Mouse (Mus musculus): ENCODE data around the gene Nkx1-2.

The Nkx1-2 gene

DNA sequence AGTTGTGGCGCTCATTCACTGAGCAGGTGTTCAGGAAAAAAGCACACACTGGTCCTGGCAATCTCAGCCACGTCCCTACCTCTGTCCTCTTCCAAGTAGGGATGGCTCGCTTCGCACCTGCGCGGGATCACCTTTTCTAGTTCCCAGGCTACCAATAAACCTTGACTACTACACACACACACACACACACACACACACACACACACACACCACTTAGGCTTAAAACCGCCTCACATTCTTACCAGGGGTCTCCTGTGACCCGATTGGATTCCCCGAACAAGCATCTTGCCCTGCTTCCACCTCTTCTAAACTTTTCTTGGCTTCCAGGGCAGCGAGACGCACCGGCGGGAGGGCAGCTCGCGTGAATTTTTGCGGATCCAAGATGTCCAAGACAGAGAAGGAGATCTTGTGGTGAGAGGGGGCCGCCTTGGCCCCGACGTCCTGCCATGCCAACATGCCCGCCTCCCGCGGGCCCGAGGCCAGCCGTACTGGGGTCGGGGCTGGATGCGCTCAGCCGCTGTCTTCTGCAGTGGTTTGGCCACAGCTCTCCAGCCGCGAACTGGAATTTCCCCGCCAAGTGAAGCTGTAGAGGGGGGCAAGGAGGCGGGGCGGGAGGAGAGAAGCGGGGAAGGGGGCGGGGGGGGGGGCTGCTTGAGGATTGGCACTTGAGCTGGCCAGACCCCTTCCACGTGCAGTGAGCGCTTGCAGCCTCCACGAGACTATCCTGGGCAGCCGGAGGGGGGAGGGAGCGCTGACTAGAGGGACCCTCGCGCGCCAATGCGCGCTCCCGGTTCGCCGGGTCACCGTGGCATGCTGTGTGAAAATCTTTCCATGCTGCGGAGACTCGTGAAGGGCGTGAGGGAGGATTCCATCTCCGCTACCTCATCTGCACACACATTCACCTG is at the start of gene Nkx1-2:
Nkx1-2 (minus strand) TSS at position 567 of the 905 bp plus-strand sequence.
- peak; percentile 65 for DNase-seq (ENCODE audit: low spot score)

DNA sequence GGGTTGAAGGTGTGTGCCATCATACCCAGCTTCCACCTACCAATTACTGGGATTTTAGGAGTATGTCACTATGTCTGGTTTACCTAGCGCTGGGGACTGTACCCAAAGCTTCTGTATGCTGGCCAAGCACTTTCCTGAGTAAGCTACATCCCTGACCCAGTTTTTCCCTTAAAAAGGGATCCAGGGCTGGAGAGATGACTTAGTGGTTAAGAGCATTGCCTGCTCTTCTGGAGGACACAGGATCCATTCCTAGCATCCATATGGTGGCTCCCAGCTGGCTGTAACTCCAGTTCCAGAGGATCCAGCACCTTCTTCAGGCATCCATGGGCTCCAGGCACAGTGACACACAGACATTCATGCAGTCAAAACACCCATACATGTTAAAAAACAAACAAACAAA is 47.1 kb upstream of the Nkx1-2 start:
- no peak for DNase-seq (ENCODE audit: low spot score)

DNA sequence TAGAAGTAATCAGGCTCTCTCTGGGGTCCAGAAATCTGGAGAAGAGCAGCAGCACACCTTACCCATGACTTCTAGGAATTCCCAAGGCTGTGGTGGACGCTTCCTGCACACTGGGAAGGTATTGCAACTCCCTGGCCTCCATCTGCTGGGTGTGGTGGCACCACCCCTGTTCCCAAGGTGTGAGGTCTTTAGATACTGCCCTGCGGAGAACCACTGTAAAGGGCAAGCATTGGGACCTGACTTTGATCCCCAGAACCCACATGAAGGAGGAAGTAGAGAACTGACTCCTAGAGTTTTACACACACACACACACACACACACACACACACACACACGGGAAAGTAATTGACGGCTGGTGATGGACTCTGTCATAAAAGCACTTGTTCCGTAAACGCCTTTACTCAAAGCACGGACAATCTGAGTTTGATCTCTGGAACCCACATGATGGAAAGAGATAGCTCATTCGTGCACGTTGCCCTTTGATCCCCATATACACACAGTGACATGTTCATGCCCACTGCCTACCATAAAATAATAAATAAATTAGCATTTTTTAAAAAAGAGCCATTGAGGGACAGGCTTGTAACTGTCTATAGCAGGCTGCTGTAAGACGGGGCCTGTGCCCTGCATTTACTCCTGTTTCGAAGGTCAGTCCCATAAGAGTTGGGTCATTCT is 45.3 kb upstream of the Nkx1-2 start:
- no peak for DNase-seq (ENCODE audit: low spot score)

DNA sequence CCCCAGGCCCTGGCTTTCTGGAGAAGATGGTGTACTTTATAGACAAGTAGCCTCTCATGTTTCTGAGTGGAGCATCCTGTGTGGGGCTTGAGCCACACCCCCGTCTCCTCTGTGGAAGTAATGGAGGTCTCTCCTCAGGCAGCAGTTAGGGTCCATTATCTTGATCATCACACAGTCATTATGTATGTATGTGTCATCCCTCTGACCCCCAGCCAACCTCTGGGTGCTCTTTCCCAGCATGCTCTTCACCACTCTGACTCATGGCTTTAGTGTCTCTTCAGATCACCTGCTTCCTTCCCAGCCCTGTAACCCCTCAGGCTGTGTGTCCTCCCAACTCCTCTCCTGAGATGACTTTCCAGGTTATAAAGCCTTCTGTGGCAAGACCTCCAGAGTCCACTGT is 42.2 kb upstream of the Nkx1-2 start:
- no peak for DNase-seq (ENCODE audit: low spot score)

DNA sequence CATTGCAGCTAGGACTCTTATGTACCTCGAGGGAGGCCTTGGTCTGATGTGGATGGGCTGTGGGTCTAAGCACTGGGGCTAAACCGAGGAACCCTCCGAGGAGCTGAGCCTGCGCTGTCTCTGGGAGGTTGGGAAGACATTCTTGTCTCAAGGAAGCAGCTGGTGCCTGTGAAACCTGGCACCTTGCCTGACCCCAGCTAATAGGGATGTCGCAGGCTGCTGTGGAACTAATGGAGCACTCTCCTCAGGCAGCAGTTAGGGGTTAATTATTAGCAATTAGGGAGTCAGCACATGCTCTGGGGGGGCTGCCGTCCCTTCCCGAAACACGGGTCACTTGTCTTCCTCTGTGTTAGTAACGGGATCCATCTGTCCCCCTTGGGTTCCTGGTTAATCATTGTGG is 41.5 kb upstream of the Nkx1-2 start:
- peak; percentile 69 for DNase-seq (ENCODE audit: low spot score)

DNA sequence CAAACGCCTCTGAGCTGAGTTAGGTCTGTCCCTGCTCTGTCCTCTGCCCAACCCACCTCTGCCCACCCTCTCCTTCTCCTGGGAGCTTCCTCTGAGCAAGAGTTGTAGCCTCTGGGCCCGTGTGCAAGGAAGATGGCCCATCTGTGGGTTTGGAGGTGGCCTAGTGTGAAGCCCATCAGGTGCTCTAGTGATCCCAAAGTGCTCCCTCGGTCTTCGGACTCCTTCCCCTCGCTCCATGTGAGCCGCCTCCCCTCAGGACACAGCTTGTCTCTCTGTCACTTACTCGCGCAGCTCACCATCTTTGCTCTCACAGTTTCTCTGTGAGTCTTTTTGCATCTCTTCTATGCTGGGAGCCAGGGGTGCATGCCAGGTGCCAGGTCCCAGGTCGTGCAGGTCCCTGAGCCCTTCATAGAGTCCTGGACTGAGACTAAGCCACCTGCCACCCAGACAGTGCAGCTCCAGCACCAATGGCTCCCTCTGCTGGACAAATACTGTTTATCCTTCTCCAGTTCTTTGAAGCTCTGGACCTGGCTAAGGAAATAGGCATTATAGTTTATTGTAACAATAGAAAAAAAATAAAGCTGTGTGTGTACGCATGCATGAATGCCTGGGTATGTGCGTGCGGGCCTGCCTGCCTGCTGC is 39.1 kb upstream of the Nkx1-2 start:
- DNase-seq (ENCODE audit: low spot score) = peak; percentile 56

DNA sequence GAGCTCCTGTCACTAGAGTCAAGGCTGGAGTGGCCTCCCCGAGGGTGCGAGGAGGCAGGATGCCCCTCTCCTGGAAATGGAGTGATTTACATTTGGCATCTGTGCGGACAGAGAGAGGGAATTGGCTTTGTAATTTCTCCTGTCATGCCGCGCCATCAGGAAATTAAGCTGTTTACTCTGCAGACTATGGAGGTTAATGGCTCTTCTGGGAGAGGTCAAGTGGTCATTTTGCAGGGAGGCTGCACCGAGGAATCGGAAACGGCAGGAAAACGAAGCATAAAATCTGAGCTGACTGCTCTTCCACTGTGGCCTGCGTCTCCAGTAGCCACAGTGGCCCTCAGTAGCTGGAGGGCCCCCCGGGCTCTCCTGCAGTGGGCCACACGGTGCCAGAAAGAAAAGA is 37.9 kb upstream of the Nkx1-2 start:
- DNase-seq (ENCODE audit: low spot score) = no peak

DNA sequence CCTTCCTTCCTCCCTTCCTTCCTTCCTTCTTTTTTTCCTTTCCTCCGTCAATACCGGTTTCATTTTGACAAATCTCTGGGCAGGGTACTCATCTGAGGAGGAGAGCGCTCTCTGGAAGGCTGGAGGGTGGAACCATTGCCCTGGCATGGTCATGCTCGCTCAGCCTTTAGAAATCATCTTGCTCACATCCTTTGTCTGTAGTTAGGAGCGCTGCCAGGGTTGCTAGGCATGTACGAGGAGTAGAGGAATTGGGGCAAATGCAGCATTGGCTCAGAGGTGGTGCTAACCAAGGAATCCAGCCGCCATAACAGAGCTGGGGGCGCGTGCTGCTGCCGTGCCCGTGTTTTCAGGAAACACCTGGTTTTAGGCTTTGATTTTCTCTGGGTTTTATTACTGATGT is 31.9 kb upstream of the Nkx1-2 start:
- DNase-seq (ENCODE audit: low spot score) = no peak

DNA sequence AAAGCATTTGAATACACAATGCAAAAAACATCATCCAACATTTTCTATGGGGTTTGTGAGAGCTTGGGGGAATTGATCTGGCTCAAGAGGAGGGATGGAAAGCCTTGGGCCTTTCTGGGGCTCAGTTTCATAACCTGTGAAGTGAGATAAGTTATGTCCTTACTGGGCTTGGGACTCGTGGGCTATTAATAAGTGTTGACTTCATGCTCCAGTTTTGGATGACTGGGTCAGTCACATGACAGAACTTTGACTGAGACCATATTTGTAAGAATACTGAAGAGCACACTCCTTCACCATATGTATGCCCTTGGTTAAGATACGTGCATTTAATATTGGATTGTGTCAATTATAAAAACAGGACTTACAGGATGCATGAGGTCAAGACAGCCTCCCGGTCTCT is 28.0 kb upstream of the Nkx1-2 start:
- DNase-seq (ENCODE audit: low spot score) = no peak

DNA sequence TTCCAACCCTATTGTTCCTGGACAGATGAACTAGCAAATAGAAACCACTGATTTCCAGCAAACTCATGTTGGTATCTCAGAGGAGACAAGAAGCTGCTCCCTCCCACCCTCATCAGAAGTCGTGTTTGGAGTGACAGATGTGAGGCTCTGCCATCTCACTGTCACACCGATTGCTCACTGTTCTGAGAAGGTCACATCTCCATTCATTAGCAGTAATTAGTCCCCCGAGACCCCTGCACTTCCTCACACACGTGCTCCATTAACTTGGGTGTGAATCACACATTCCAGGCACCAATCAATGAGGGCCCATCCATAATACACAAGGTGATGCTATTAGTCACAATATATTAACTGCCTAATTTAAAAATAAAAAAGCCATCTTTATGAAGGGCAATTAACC is 26.7 kb upstream of the Nkx1-2 start:
- no peak for DNase-seq (ENCODE audit: low spot score)

DNA sequence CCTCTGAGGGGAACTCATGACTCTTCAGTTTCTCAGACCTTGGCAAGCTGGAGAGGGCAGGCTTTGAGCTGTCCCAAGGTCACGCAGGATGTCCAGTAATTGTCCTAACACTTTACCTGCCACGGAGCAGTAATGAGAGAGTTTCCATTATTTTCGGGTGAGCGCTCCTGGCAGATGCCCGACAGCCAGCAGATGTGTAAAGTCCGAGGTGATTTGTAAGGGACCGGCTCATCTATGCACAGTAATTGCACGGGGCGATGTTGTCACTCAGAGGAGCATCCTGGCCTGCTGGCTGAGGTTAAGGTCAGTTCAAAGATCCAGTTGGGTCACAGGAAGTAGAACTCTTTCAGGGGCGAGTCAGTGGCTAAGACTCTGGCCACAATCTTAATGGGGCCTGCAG is 24.7 kb upstream of the Nkx1-2 start:
- DNase-seq (ENCODE audit: low spot score) = no peak

DNA sequence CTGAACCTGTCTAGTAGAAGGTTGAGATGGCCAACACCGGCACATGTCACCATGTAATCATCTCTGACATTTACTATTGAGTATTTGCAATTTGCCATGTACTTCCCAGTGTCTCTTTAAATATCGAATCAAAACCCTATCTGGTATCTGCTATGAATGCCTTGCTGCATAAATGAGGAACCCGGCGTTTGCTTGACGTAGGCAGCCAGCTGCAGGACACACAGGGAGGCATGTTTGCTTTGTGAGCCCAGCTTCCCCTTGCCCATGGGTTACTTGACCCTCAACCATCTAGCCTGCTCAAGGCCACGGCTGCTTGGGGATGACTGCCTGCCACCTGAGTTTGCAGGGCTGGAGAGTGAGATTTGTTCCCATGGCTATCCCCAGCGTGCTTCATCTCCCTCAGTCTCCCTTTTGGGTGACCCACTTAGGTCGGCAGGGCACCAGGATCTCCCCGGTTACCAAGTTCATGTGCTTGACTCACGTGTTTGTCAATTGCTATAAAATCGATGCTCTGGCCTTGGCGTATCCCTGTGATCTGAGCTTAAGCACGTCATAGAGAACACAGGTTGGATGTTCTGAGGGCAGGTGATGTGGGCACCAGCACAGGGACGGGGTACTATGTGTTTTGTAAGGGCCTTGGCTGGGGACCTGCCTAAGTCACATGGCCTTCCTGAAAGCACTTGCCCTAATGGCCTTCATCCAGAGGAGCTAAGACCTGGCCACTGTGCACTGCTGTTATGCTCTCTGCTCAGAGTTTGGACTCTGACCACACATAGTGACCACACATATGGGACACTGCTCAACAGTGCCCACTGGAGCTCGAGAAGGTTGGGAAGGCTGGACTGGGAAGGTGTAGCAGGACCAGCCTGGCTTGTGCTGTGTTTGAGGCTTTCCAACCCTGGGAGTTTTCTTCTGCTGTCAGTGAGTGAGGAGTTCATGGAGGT is 20.8 kb upstream of the Nkx1-2 start:
- no peak for DNase-seq (ENCODE audit: low spot score)

DNA sequence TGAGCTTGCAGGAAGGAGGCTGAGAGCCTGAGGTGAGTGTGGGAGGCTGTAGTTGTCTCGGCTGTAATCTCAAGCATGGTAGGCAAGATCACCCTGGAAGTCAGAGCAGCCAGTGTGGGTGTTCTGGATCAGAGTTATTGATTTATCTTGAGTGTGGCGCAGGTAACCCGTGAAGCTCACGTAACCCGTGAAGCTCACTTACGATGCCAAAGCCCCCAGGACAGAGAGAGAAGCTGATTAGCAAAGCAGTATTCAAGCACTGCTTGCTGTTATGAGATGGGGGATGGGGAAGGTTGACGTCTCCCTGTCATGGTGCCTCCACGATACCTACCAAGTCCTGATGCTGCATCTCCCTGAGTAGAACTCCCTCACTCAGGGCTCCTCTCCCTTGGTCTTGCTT is 20.1 kb upstream of the Nkx1-2 start:
- DNase-seq (ENCODE audit: low spot score) = no peak

DNA sequence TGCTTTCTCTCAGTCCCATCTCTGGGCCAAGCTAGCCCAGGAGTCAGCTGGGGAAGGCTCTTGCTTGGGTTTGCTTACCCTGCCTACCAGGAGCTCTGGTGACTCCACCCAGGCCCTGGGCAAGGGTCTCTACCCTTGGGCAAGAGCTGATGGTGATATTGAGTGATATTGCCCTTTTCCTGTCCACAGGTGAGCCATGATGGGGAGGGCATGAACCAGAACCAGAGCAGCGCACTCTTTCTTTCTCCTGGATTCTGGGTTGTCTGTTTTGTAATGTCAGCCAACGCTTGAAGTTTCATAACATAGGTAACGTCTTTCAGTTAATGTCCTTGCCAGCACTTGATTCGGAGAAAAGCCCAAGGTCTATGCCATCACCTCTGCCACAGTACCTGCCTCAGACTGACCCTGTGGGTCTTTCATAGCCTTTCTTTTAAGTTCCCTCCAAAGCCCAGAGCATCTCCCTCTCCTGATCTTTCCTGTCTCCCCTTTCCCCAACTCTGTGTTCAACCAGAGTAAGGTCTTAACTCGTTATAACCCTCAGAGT is 17.7 kb upstream of the Nkx1-2 start:
- DNase-seq (ENCODE audit: low spot score) = no peak

DNA sequence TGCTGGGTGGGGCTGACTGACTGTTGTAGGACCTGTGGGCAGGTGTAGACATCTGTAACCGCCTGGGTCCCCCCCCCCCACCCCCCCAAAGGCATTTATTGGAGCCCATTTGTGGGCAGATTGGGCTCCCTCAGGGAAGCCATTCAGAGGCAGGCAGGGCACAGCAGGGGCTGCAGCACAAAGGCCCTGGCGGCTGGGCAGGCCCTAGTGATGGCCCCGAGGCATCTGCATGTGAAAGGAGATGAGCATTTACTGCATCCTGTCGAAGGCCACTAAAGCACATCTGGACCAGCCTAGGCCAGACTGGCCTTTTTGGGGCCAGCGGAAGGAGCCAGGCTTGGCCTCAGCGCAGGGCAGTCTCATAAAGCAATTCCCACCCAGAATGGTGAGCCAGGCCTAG is 17.0 kb upstream of the Nkx1-2 start:
- DNase-seq (ENCODE audit: low spot score) = no peak

DNA sequence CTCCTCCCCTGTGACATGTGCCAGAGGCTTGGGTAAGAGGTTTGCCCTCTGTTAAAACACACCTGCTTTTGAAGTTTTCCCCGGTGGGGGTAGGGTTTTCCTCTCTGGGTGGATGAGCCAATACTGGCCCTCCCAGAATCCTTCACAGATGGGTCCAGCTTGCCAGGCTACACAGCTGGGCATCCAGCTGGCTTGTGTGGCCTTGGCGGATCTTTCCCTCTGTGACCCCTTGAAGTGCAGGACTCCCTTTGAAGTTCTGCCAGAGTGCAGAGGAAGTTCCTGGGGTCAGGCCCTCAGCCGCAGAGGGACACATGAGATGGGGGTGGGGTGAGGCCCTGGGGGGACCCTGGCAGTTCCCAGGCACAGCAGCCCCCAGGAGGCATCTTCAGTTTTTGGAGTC is 15.9 kb upstream of the Nkx1-2 start:
- DNase-seq (ENCODE audit: low spot score) = no peak

DNA sequence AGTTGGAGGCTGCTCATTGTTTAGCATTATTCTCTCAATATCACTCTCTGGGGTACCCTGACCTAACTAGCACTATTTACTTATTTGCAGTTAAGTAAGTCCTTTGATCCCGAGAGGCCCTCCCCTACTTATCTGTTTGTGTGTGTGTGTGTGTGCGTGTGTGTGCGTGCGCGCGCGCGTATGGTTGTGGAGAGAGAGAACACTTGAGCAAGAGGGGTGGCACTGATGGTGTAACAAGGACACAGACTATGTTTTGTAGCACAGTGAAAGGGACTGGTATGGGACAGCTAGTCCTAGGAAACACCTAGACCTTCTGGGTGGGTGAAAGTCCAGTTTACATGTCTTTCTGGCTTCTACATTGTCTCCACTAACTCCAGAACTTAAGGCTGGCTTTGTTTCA is 12.1 kb upstream of the Nkx1-2 start:
- no peak for DNase-seq (ENCODE audit: low spot score)

DNA sequence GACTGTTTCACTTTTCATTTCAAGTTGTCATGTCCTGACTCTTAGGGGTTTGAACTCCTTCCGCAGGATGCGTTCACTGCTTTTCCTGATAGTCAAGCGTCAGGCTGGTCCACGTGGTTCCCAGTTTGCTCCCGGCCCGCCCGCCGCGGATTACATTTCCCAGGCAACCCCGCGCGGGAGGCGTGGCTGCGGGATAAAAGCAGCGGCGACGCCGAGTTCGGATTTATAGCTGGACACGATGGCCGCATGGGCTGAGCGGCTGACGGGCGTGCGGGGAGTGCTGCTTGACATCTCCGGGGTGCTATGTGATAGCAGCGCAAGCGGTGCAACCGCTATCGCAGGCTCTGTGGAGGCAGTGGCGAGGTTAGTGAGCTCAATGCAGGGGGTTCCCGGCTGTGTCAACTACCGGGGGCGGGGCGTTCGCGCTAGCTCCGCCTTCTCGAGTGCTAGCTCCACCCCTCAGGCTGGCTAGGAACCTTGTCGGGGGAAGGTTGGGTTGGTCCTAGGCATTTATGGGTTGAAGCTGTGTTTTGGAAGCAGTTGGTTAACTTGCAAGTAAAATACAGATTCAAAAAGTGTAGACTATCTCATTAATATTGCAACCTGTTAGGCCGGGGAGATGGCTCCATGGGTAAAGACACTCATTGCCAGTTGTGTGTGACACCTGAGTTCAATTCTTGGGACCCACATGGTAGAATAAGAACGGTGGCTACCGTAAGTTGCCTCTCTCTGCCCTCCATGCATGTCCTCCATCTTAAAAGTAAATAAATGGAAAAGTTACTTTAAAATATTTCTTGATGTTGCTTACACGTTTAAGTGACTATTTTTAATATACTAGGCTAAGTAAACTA is 11.3 kb upstream of the Nkx1-2 start, which contains the start of gene Lhpp:
Lhpp (plus strand) TSS at position 171 of the 851 bp plus-strand sequence.
- DNase-seq (ENCODE audit: low spot score) = peak; percentile 91

DNA sequence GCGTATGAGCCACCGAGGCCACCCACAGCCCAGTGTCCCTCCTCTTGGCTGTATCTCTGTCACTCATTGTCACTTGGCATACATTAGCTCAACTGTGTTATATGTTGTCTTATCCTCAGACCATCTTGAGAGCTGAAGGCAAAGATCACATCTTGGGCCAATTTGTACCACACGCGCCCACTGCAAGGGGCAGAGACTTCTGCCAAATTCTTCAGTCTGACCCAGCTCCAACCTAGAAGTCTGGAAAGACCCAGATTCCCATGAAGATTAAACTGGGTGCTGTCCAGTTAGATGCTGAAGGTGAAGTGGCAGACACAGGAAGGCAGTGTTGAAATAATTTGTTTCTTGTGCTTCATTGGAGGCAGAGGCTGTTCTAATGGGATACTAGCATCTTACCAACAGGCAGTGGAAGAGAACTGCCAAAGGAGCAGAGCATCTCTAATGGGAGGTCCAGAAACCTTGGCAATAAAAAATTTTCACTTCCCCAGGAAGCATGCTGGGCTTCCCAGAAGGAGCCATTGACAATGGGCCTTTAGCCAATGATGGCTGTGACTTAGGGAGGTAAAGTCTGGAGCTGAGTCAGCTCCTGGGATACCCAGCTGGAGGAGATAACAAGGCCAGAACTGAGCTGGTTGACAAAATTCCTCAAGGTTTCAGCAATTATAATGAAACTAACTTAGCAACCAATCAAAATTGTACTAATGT is 9.0 kb upstream of the Nkx1-2 start:
- no peak for DNase-seq (ENCODE audit: low spot score)

DNA sequence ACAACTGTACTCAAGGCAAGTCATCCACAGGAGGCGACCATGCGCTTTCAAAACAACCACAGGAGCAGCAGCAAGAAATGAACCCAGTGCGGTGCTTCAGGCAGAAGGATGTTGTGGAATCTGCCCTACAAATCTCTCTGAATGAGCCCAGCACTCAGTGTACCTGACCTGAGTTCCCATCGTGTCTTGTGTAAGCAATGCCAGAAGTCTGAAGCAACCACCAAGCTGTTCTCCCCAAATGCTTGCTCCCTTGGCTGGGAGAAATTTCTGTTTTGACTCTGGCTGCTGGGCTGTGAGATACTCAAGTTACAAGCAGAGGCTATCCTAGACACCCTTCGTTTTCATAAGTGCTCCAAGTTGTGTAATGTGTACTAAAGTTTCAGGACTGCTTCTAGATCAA is 6.3 kb upstream of the Nkx1-2 start:
- DNase-seq (ENCODE audit: low spot score) = no peak

Measured in testis, postnatal 10 days (tissue).